Mouse (Mus musculus) left cerebral cortex, adult 11 months (tissue): ENCODE measurements around the gene Gnb2.

Experiments used
- DNase-seq: peaks from one replicate; pipeline ENCODE4 v3.0.0; 2022; ENCODE audit warnings: low spot score

Gnb2 gene

GRCm38 (mm10) chr5:137533117-137533827 is at the start of gene Gnb2, which contains the start of gene Epo:
TSS of gene Gnb2 (minus strand) at chr5:137533510.
TSS of gene Epo (minus strand) at chr5:137533242.
- DNase-seq, result peak; percentile 95

- no peak for DNase-seq
Observed at GRCm38 (mm10) chr5:137582702-137583101, 49.4 kb upstream of the Gnb2 start.

- no peak for DNase-seq
Observed at GRCm38 (mm10) chr5:137580246-137580645, 46.9 kb upstream of the Gnb2 start.

- DNase-seq, result no peak
Observed at GRCm38 (mm10) chr5:137574470-137574901, 41.2 kb upstream of the Gnb2 start.

GRCm38 (mm10) chr5:137570691-137571586 is 37.6 kb upstream of the Gnb2 start:
- no peak for DNase-seq

- no peak for DNase-seq
Observed at GRCm38 (mm10) chr5:137570181-137570580, 36.9 kb upstream of the Gnb2 start.

- no peak for DNase-seq
Observed at GRCm38 (mm10) chr5:137569665-137570064, 36.4 kb upstream of the Gnb2 start, which contains the start of gene Tfr2. TSS of gene Tfr2 (plus strand) at chr5:137569840.

GRCm38 (mm10) chr5:137569031-137569430 is 35.7 kb upstream of the Gnb2 start:
- no peak for DNase-seq

GRCm38 (mm10) chr5:137568223-137568798 is 35.0 kb upstream of the Gnb2 start:
- DNase-seq, result no peak

- no peak for DNase-seq
Observed at GRCm38 (mm10) chr5:137566416-137566815, 33.1 kb upstream of the Gnb2 start.

- no peak for DNase-seq
Observed at GRCm38 (mm10) chr5:137565744-137566143, 32.4 kb upstream of the Gnb2 start.

- DNase-seq, result no peak
Observed at GRCm38 (mm10) chr5:137562965-137563364, 29.7 kb upstream of the Gnb2 start.

GRCm38 (mm10) chr5:137561556-137561955 is 28.2 kb upstream of the Gnb2 start:
- DNase-seq, result no peak

GRCm38 (mm10) chr5:137553898-137554297 is 20.6 kb upstream of the Gnb2 start:
- DNase-seq, result no peak

- DNase-seq, result peak; percentile 78
Observed at GRCm38 (mm10) chr5:137553411-137553837, 20.1 kb upstream of the Gnb2 start, which contains the start of gene Actl6b. TSS of gene Actl6b (plus strand) at chr5:137553517.

- no peak for DNase-seq
Observed at GRCm38 (mm10) chr5:137553000-137553399, 19.7 kb upstream of the Gnb2 start.

GRCm38 (mm10) chr5:137551119-137551518 is 17.8 kb upstream of the Gnb2 start:
- no peak for DNase-seq

GRCm38 (mm10) chr5:137549840-137550239 is 16.5 kb upstream of the Gnb2 start:
- DNase-seq, result no peak

- no peak for DNase-seq
Observed at GRCm38 (mm10) chr5:137545596-137545995, 12.3 kb upstream of the Gnb2 start.

- no peak for DNase-seq
Observed at GRCm38 (mm10) chr5:137544926-137545325, 11.6 kb upstream of the Gnb2 start.

GRCm38 (mm10) chr5:137541768-137542540 is 8.6 kb upstream of the Gnb2 start:
- DNase-seq, result no peak

- DNase-seq, result no peak
Observed at GRCm38 (mm10) chr5:137540991-137541390, 7.7 kb upstream of the Gnb2 start.
